Mouse (Mus musculus) stomach, embryonic 16.5 days (tissue): Measurements from ENCODE around the gene Tgm7. TPM values are rescaled to one million over a fixed set of nuclear protein-coding genes. Genes with fewer than 3 reads are reported as not detected.

Source experiments
- ATAC-seq: fragments of 200-750 bp; cut with Nextera tagmentation; 2 replicates; pipeline ENCODE4 v1.8.0; 2017; ENCODE audit warnings: moderate number of reproducible peaks, moderate TSS enrichment; ENCODE audit not compliant: insufficient read depth, low FRiP score
- H3K27ac ChIP-seq: fragments of 300-500 bp; sonication (generic); 2 replicates; pipeline ENCODE4 v1.5.1; 2014; ENCODE audit warnings: low read length
- H3K27me3 ChIP-seq: fragments of 300-500 bp; sonication (generic); 2 replicates; pipeline ENCODE4 v1.6.1; 2014; ENCODE audit warnings: low read length, control low read depth, mixed read lengths; ENCODE audit not compliant: control insufficient read depth, insufficient read depth
- H3K36me3 ChIP-seq: fragments of 300-500 bp; sonication (generic); 2 replicates; pipeline ENCODE4 v1.6.1; 2014; ENCODE audit warnings: low read length; ENCODE audit not compliant: control insufficient read depth, insufficient read depth
- H3K4me1 ChIP-seq: fragments of 300-500 bp; sonication (generic); 2 replicates; pipeline ENCODE4 v1.6.1; 2014; ENCODE audit warnings: low read length, control low read depth, mixed read lengths; ENCODE audit not compliant: control insufficient read depth, insufficient read depth
- H3K4me2 ChIP-seq: fragments of 300-500 bp; sonication (generic); 2 replicates; pipeline ENCODE4 v1.6.1; 2014; ENCODE audit warnings: low read depth, low read length, mixed read lengths
- H3K4me3 ChIP-seq: fragments of 300-500 bp; sonication (generic); replicated peaks from 2 replicates; pipeline ENCODE4 v1.5.1; 2014; ENCODE audit warnings: mild to moderate bottlenecking, low read length
- H3K9ac ChIP-seq: fragments of 300-500 bp; sonication (generic); 2 replicates; pipeline ENCODE4 v1.6.1; 2014; ENCODE audit warnings: low read length
- H3K9me3 ChIP-seq: fragments of 300-500 bp; sonication (generic); replicated peaks from 2 replicates; pipeline ENCODE4 v1.6.1; 2016; ENCODE audit warnings: low read length, control low read depth; ENCODE audit not compliant: control insufficient read depth
- WGBS: fragments of 180-500 bp; shearing (Covaris S2); extraction: QIAGEN DNeasy Blood & Tissue Kit; methylation state at CpG from one replicate; pipeline ENCODE4 v1.1.7; 2014; 5-methylcytosine and 5-hydroxymethylcytosine counted together
- polyA plus RNA-seq: library from polyadenylated mRNA; unstranded; fragments of >200 nt; fragmentation: Nextera tagmentation; extraction: Ambion mirVana; gene quantifications from 2 replicates; pipeline ENCODE4 v1.2.1, GENCODE M21; 2015

Tgm7 gene
- polyA plus RNA-seq, result 0.14 TPM in 2 replicates

GRCm38 (mm10) chr2:121109695-121110094 is at the start of gene Tgm7:
Tgm7 (minus strand) TSS chr2:121109795.
- H3K36me3 ChIP-seq, result no peaks in the 10 kb centered on the region
- H3K27me3 ChIP-seq, result no peaks in the 10 kb centered on the region
- no peak within 1 kb of the TSS for H3K9ac ChIP-seq
- 94% methylated on average over 4 of the region's 4 CpGs for WGBS
- no peak within 1 kb of the TSS for H3K4me2 ChIP-seq
- ATAC-seq, result no peak
- H3K27ac ChIP-seq, result no peak within 1 kb of the TSS
- H3K4me1 ChIP-seq, result no peaks in the 10 kb centered on the region
- no peaks in the 10 kb centered on the region for H3K9me3 ChIP-seq
- H3K4me3 ChIP-seq, result no peak within 1 kb of the TSS

- no peak overlapping the region for H3K27ac ChIP-seq
- H3K9me3 ChIP-seq, result no peaks in the 10 kb centered on the region
- no peaks in the 10 kb centered on the region for H3K27me3 ChIP-seq
- no peak for ATAC-seq
- no peak overlapping the region for H3K4me3 ChIP-seq
- peaks cover 11% of the 10 kb centered on the region for H3K36me3 ChIP-seq
- H3K9ac ChIP-seq, result no peak overlapping the region
- 91% methylated on average over 3 of the region's 3 CpGs for WGBS
- H3K4me2 ChIP-seq, result no peak overlapping the region
- no peaks in the 10 kb centered on the region for H3K4me1 ChIP-seq
These were observed 43.5 kb upstream of the Tgm7 start for GRCm38 (mm10) chr2:121153100-121153499.

GRCm38 (mm10) chr2:121149679-121150078 is 40.1 kb upstream of the Tgm7 start:
- H3K9me3 ChIP-seq, result no peaks in the 10 kb centered on the region
- H3K4me1 ChIP-seq, result no peaks in the 10 kb centered on the region
- H3K4me2 ChIP-seq, result no peak overlapping the region
- H3K9ac ChIP-seq, result no peak overlapping the region
- peaks cover 6% of the 10 kb centered on the region for H3K36me3 ChIP-seq
- 78% methylated on average over 5 of the region's 5 CpGs for WGBS
- H3K27ac ChIP-seq, result no peak overlapping the region
- no peak for ATAC-seq
- H3K27me3 ChIP-seq, result no peaks in the 10 kb centered on the region
- H3K4me3 ChIP-seq, result no peak overlapping the region

GRCm38 (mm10) chr2:121142415-121142814 is 32.8 kb upstream of the Tgm7 start:
- Histone ChIP-seq H3K27me3 (no peaks in the 10 kb centered on the region), H3K36me3 (peaks cover 10% of the 10 kb centered on the region; the same call in 1 of the 2 replicates)

GRCm38 (mm10) chr2:121141216-121142035 is 31.8 kb upstream of the Tgm7 start:
- H3K27ac ChIP-seq, result peak overlapping the region; percentile 98
- H3K4me3 ChIP-seq, result peak overlapping the region; percentile 77
- H3K36me3 ChIP-seq, result peaks cover 10% of the 10 kb centered on the region; the same call in 1 of the 2 replicates
- peaks cover 18% of the 10 kb centered on the region for H3K4me1 ChIP-seq
- no peak for ATAC-seq
- no peaks in the 10 kb centered on the region for H3K27me3 ChIP-seq
- peak overlapping the region; percentile 91 for H3K9ac ChIP-seq
- H3K9me3 ChIP-seq, result no peaks in the 10 kb centered on the region
- peak overlapping the region; percentile 91 for H3K4me2 ChIP-seq
- WGBS, result 66% methylated on average over 16 of the region's 16 CpGs

More at GRCm38 (mm10) chr2:121142415-121142814, 32.8 kb upstream of the Tgm7 start:
- no peaks in the 10 kb centered on the region for H3K9me3 ChIP-seq
- 71% methylated on average over 2 of the region's 2 CpGs for WGBS
- H3K4me3 ChIP-seq, result no peak overlapping the region
- peaks cover 18% of the 10 kb centered on the region for H3K4me1 ChIP-seq
- H3K27ac ChIP-seq, result no peak overlapping the region
- no peak overlapping the region for H3K9ac ChIP-seq
- H3K4me2 ChIP-seq, result no peak overlapping the region
- ATAC-seq, result no peak

GRCm38 (mm10) chr2:121140018-121140882 is 30.7 kb upstream of the Tgm7 start, which contains the start of the genes Adal and Lcmt2:
Adal (plus strand) TSS chr2:121140428.
Lcmt2 (minus strand) TSS chr2:121140653.
- H3K27ac ChIP-seq, result peak within 1 kb of the TSS; percentile 98
- peaks cover 10% of the 10 kb centered on the region; the same call in 1 of the 2 replicates for H3K36me3 ChIP-seq
- H3K4me2 ChIP-seq, result peak within 1 kb of the TSS; percentile 91
- H3K9me3 ChIP-seq, result no peaks in the 10 kb centered on the region
- no peaks in the 10 kb centered on the region for H3K27me3 ChIP-seq
- peak within 1 kb of the TSS; percentile 77 for H3K4me3 ChIP-seq
- under 1% methylated on average over 87 of the region's 87 CpGs for WGBS
- peaks cover 18% of the 10 kb centered on the region for H3K4me1 ChIP-seq
- ATAC-seq, result peak; percentile 96
- H3K9ac ChIP-seq, result peak within 1 kb of the TSS; percentile 91

GRCm38 (mm10) chr2:121139266-121140017 is 29.8 kb upstream of the Tgm7 start:
- H3K4me2 ChIP-seq, result peak overlapping the region; percentile 91
- WGBS, result 48% methylated on average over 29 of the region's 29 CpGs
- peak overlapping the region; percentile 91 for H3K9ac ChIP-seq
- H3K4me3 ChIP-seq, result peak overlapping the region; percentile 77
- peaks cover 10% of the 10 kb centered on the region; the same call in 1 of the 2 replicates for H3K36me3 ChIP-seq
- H3K9me3 ChIP-seq, result no peaks in the 10 kb centered on the region
- H3K4me1 ChIP-seq, result peaks cover 18% of the 10 kb centered on the region
- ATAC-seq, result peak; percentile 26; the same call in 1 of the 2 replicates
- H3K27ac ChIP-seq, result peak overlapping the region; percentile 98
- no peaks in the 10 kb centered on the region for H3K27me3 ChIP-seq

- ATAC-seq, result no peak
- Histone ChIP-seq H3K36me3 (peaks cover 10% of the 10 kb centered on the region; the same call in 1 of the 2 replicates), H3K9ac (no peak overlapping the region), H3K9me3 (no peaks in the 10 kb centered on the region), H3K27ac (no peak overlapping the region), H3K4me2 (no peak overlapping the region; the same call in 1 of the 2 replicates), H3K4me3 (no peak overlapping the region), H3K4me1 (peaks cover 18% of the 10 kb centered on the region), H3K27me3 (no peaks in the 10 kb centered on the region)
- WGBS, result 94% methylated on average over 4 of the region's 4 CpGs
These were observed 27.8 kb upstream of the Tgm7 start for GRCm38 (mm10) chr2:121137371-121137770.
